Mouse (Mus musculus) spleen, adult 2 months (tissue): Measurements from ENCODE around the gene Micall1.

Source experiments
- CTCF ChIP-seq: fragments of 200-500 bp; IDR thresholded peaks from 2 replicates; pipeline ENCODE4 v1.5.1; 2011; ENCODE audit warnings: mild to moderate bottlenecking, inconsistent platforms; ENCODE audit not compliant: insufficient read depth, insufficient read length, insufficient replicate concordance; ENCODE audit errors: extremely low read depth
- POLR2A ChIP-seq: fragments of 200-500 bp; IDR thresholded peaks from 2 replicates; pipeline ENCODE4 v1.6.1; 2011; ENCODE audit warnings: low read depth, low read length, inconsistent platforms

DNA sequence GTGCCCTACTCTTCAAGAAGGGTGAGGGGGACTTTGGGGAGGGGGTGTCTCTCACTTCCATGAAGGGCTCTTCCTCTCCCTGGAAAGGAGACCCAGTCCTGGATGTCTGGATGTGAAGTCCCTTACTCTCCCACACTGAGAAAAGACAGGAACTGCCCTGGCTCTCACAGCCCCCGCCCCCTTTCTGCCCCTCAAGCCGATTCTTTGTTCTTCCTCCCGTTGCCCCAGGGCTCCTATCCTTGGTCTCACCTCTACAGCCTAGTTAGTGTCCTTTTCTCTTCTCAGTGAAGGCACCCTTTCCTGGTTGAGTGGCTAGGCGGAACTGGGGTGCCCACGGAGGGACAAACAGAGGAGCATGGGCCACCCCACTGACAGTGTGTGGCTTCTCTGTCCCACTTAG, 56.4 kb downstream of the Micall1 start, which contains the start of gene Sox10:
- TF ChIP-seq CTCF, result no peak
- TF ChIP-seq POLR2A, result no peak
